Mouse (Mus musculus) hindbrain, embryonic 16.5 days (tissue): ENCODE measurements at regions not wholly inside any gene's neighbourhood (a gene's known extent, or its start where the extent isn't known, plus 50 kb on each side); places are given as distances from the start of the nearest gene placed in this dataset.
A peak's percentile ranks its signal among the peaks of the same experiment; 100 is the strongest.

Source experiments
- ATAC-seq: fragments of 200-750 bp; cut with Nextera tagmentation; 2 replicates; pipeline ENCODE4 v1.8.0; 2017; ENCODE audit warnings: moderate TSS enrichment, moderate library complexity
- H3K27ac ChIP-seq: fragments of 300-500 bp; sonication (generic); 2 replicates; pipeline ENCODE4 v1.5.1; 2014; ENCODE audit warnings: low read depth, mild to moderate bottlenecking, control low read depth, low read length, moderate library complexity
- H3K27me3 ChIP-seq: fragments of 300-500 bp; sonication (generic); replicated peaks from 2 replicates; pipeline ENCODE4 v1.6.1; 2014; ENCODE audit warnings: low read length; ENCODE audit not compliant: control insufficient read depth, insufficient read depth
- H3K36me3 ChIP-seq: fragments of 300-500 bp; sonication (generic); 2 replicates; pipeline ENCODE4 v1.6.1; 2014; ENCODE audit warnings: mild to moderate bottlenecking, low read length, moderate library complexity, mixed read lengths; ENCODE audit not compliant: control insufficient read depth, insufficient read depth
- H3K4me1 ChIP-seq: fragments of 300-500 bp; sonication (generic); 2 replicates; pipeline ENCODE4 v1.6.1; 2014; ENCODE audit warnings: low read depth, low read length; ENCODE audit not compliant: control insufficient read depth, insufficient read depth
- H3K4me2 ChIP-seq: fragments of 300-500 bp; sonication (generic); 2 replicates; pipeline ENCODE4 v1.6.1; 2014; ENCODE audit warnings: mild to moderate bottlenecking, low read length, control low read depth, moderate library complexity
- H3K4me3 ChIP-seq: fragments of 300-500 bp; sonication (generic); 2 replicates; pipeline ENCODE4 v1.5.1; 2014; ENCODE audit warnings: mild to moderate bottlenecking, low read length, control low read depth, moderate library complexity
- H3K9ac ChIP-seq: fragments of 300-500 bp; sonication (generic); 2 replicates; pipeline ENCODE4 v1.6.1; 2014; ENCODE audit warnings: low read depth, mild to moderate bottlenecking, control low read depth, low read length, moderate library complexity
- H3K9me3 ChIP-seq: fragments of 300-500 bp; sonication (generic); 2 replicates; pipeline ENCODE4 v1.6.1; 2014; ENCODE audit warnings: mild to moderate bottlenecking, low read length, moderate library complexity; ENCODE audit not compliant: control insufficient read depth
- WGBS: fragments of 180-500 bp; shearing (Covaris S2); extraction: QIAGEN DNeasy Blood & Tissue Kit; methylation state at CpG from one replicate; pipeline ENCODE4 v1.1.7; 2014; 5-methylcytosine and 5-hydroxymethylcytosine counted together

DNA sequence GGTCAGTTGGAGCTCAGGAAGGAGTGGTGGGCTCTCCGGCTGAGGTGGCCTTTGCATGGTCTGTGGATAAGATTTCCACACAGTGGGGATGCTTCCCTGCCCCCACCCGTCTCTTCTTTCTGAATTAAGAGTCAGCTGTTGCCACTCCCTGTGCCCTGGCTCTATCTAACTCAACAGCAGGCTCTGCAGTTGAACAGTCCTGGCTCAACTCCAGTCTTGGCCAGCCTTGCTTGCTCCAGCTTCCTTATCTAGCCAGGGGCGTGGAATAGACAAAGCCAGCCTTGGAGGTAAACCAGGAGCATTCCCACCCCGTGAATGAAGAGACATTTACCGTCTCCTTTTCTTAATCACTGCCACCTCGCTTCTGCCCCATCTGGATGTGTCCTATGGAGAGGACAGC lies 89.7 kb downstream of the Mn1 start:
- Histone ChIP-seq H3K4me3 (no peak overlapping the region), H3K9ac (no peak overlapping the region), H3K27ac (peak overlapping the region; percentile 18; the same call in 1 of the 2 replicates), H3K4me1 (peaks cover 14% of the 10 kb centered on the region), H3K36me3 (no peaks in the 10 kb centered on the region), H3K27me3 (no peaks in the 10 kb centered on the region), H3K9me3 (no peaks in the 10 kb centered on the region), H3K4me2 (no peak overlapping the region)
- 0 out of 2 replicates have a peak, but pooled peaks have one; percentile 12 for ATAC-seq
- WGBS, result 43% methylated on average over 6 of the region's 6 CpGs

- no peak for ATAC-seq
- Histone ChIP-seq H3K9me3 (no peaks in the 10 kb centered on the region), H3K36me3 (no peaks in the 10 kb centered on the region), H3K27ac (no peak overlapping the region), H3K4me3 (no peak overlapping the region), H3K9ac (no peak overlapping the region), H3K4me1 (peaks cover 19% of the 10 kb centered on the region), H3K4me2 (no peak overlapping the region), H3K27me3 (no peaks in the 10 kb centered on the region)
- 94% methylated on average over 2 of the region's 2 CpGs for WGBS
These were observed 90.2 kb downstream of the Mn1 start for GRCm38 (mm10) chr5:111507332-111507731.

DNA sequence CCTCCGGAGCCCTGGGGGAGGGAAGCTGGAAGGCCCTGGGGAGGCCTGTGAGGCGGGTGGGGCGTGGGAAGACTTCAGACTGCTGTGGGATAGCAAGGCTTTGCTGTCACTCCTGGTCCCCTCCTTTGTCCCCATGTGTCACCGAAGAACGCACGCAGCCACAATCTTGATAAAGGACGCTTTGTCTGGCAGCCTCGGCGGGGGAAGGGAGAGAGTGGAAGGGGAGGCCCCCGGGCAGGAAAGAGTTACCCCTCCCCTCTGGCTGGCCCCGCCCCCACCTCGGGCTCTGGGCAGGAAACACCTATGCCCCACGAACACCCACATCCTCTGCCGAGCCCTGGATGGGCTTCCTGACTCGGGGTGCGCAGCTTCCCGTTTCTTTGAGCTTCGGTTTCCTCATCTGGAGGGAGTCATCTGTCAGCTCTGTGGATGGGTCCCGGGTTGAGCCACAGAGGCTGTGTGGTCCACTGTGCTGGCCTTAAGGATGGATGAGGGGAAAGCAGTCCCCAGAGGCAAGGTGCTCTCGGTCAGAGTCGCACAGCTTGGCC lies 91.9 kb downstream of the Mn1 start:
- 3% methylated on average over 19 of the region's 21 CpGs for WGBS
- Histone ChIP-seq H3K9me3 (no peaks in the 10 kb centered on the region), H3K4me3 (peak overlapping the region; percentile 7; the same call in 1 of the 2 replicates), H3K36me3 (no peaks in the 10 kb centered on the region), H3K27me3 (no peaks in the 10 kb centered on the region), H3K4me2 (peak overlapping the region; percentile 31), H3K27ac (no peak overlapping the region), H3K4me1 (peaks cover 20% of the 10 kb centered on the region), H3K9ac (0 out of 2 replicates have a peak overlapping the region, but pooled peaks have one; percentile 10)
- ATAC-seq, result no peak

- H3K4me2 ChIP-seq, result peak overlapping the region; percentile 31; the same call in 1 of the 2 replicates
- ATAC-seq, result no peak
- H3K27ac ChIP-seq, result no peak overlapping the region
- no peaks in the 10 kb centered on the region for H3K27me3 ChIP-seq
- 15% methylated on average over 9 of the region's 9 CpGs for WGBS
- no peaks in the 10 kb centered on the region for H3K9me3 ChIP-seq
- peaks cover 23% of the 10 kb centered on the region for H3K4me1 ChIP-seq
- no peak overlapping the region for H3K4me3 ChIP-seq
- no peak overlapping the region for H3K9ac ChIP-seq
- H3K36me3 ChIP-seq, result no peaks in the 10 kb centered on the region
These were observed 92.5 kb downstream of the Mn1 start for GRCm38 (mm10) chr5:111509575-111510057.

- Histone ChIP-seq H3K4me3 (no peak overlapping the region), H3K27me3 (no peaks in the 10 kb centered on the region), H3K4me1 (peaks cover 25% of the 10 kb centered on the region), H3K36me3 (no peaks in the 10 kb centered on the region), H3K9ac (no peak overlapping the region), H3K27ac (no peak overlapping the region), H3K9me3 (no peaks in the 10 kb centered on the region), H3K4me2 (no peak overlapping the region)
- no peak for ATAC-seq
- 59% methylated on average over 5 of the region's 5 CpGs for WGBS
These were observed 93.2 kb downstream of the Mn1 start for GRCm38 (mm10) chr5:111510183-111510878.

DNA sequence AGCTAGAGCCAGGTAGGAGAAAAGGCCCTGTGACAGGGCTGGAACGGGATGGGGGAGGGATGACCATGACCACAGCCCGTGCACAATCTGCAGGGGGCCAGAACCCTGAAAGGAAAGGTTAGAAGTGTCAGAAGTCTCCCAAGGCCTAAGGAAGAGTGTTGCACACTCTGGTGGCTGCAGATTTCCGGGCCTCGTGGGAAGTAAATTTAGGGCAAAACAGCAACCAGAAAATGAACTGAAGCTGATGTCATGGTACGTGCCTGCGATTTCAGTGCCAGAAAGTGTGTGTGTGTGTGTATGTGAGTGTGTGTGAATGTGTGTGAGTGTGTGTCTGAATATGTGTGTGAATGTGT lies 93.7 kb downstream of the Mn1 start:
- H3K27ac ChIP-seq, result no peak overlapping the region
- H3K4me3 ChIP-seq, result no peak overlapping the region
- no peaks in the 10 kb centered on the region for H3K36me3 ChIP-seq
- no peaks in the 10 kb centered on the region for H3K27me3 ChIP-seq
- WGBS, result 44% methylated on average over 6 of the region's 6 CpGs
- ATAC-seq, result no peak
- no peak overlapping the region for H3K4me2 ChIP-seq
- no peak overlapping the region for H3K9ac ChIP-seq
- no peaks in the 10 kb centered on the region for H3K9me3 ChIP-seq
- H3K4me1 ChIP-seq, result peaks cover 25% of the 10 kb centered on the region

DNA sequence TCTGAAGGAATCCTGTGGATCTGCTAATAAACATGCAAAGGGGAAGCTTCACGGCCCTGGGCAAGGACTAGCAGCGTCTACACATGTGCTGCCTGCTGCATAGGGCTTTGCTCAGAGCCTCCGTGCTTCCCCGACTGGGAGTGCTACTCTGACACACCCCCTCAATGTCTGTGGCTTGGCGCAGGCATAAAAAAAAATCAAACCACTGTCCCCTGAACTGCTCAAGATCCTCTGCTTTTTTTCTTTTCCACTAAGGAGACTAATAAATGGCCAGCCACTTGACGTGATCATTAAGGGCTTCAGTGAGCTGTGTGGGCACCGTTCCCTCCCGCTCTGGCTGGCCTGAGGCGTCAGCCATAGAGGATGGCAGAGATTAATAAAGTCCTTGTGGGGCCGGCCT lies 94.8 kb downstream of the Mn1 start:
- Histone ChIP-seq H3K4me3 (no peak overlapping the region), H3K9me3 (no peaks in the 10 kb centered on the region), H3K9ac (peak overlapping the region; percentile 4; the same call in 1 of the 2 replicates), H3K4me2 (no peak overlapping the region), H3K4me1 (peaks cover 21% of the 10 kb centered on the region), H3K27me3 (no peaks in the 10 kb centered on the region), H3K27ac (no peak overlapping the region), H3K36me3 (no peaks in the 10 kb centered on the region)
- ATAC-seq, result peak; percentile 44
- 7% methylated on average over 10 of the region's 10 CpGs for WGBS

- H3K4me3 ChIP-seq, result no peak overlapping the region
- no peak for ATAC-seq
- H3K4me1 ChIP-seq, result peaks cover 20% of the 10 kb centered on the region
- no peak overlapping the region for H3K4me2 ChIP-seq
- H3K9me3 ChIP-seq, result no peaks in the 10 kb centered on the region
- H3K27me3 ChIP-seq, result no peaks in the 10 kb centered on the region
- no peak overlapping the region for H3K27ac ChIP-seq
- H3K36me3 ChIP-seq, result no peaks in the 10 kb centered on the region
- H3K9ac ChIP-seq, result no peak overlapping the region
- 71% methylated on average over 6 of the region's 6 CpGs for WGBS
These were observed 96.8 kb downstream of the Mn1 start for GRCm38 (mm10) chr5:111513976-111514375.

DNA sequence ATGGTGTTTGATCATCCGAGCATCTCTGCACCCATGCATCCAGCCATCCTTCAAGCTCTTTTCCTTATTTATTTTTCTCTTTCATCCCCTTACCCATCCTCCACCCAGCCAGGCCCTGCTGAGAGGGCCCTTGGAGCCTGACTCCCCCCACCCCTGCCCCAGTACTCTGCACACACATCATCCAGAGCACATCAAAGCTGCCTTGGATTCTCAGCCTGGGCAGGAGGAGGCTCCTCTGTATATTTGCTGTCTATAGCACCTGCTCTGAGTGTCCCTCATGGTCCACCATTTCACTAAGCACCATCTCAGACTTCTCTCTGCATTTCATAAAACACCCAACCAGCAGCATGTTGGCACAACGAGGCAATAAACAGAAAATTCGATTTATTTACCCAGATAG lies 101.9 kb downstream of the Mn1 start:
- Histone ChIP-seq H3K9ac (no peak overlapping the region; the same call in 1 of the 2 replicates), H3K4me3 (no peak overlapping the region), H3K4me1 (peaks cover 19% of the 10 kb centered on the region), H3K27me3 (no peaks in the 10 kb centered on the region), H3K4me2 (no peak overlapping the region), H3K9me3 (no peaks in the 10 kb centered on the region), H3K36me3 (no peaks in the 10 kb centered on the region), H3K27ac (peak overlapping the region; percentile 78)
- ATAC-seq, result peak; percentile 22; the same call in 1 of the 2 replicates
- WGBS, result 37% methylated on average over 3 of the region's 3 CpGs
